Mouse (Mus musculus): ENCODE results near the gene Fdxr.

Fdxr gene

DNA sequence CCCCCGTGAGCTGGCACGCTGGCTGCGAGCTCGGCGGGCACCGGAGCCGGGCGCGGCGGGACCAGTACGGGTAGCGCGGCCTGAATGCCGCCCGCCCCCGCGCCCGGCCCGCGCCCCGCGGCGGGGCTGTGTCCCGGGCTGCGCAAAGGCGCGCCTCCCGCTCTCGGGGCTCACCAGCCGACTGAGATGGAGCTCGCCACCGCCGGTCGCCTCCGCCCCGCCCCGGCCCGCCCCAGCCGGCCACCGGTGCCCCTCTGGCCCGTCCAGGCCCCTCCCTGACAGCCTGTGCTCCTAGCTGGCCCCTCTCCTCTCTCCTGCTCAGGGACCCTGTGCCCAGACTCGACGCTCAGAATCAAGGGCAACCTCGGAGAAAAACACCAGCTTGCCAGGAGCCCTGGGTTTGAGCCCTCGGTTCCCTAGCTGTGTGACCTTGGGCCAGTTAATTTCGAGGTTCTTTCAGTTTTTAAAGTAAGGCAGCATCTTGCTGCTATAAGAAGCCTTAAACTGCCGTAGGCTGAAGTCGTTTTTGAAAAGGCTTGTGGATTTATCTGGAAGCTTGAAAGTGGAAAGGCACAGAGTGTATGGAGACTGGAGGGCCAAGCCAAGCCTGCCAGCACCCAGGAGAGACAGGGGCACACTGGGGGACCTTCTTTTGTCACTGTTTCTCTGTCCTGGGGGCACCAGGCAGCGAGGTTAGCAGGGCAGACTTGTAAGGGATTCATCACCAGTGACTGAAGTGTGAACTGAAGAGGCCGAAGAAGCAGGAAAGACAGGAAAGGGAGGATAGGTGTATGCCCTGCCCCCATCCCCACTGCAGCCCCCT is 9.6 kb downstream of the Fdxr start, which contains the start of gene Grin2c:
Grin2c (minus strand) TSS at position 183 of the 823 bp plus-strand sequence.
- no peak for DNase-seq

GRCm38 (mm10) chr11:115266400-115266778 is 10.5 kb downstream of the Fdxr start:
- no peak for DNase-seq

DNA sequence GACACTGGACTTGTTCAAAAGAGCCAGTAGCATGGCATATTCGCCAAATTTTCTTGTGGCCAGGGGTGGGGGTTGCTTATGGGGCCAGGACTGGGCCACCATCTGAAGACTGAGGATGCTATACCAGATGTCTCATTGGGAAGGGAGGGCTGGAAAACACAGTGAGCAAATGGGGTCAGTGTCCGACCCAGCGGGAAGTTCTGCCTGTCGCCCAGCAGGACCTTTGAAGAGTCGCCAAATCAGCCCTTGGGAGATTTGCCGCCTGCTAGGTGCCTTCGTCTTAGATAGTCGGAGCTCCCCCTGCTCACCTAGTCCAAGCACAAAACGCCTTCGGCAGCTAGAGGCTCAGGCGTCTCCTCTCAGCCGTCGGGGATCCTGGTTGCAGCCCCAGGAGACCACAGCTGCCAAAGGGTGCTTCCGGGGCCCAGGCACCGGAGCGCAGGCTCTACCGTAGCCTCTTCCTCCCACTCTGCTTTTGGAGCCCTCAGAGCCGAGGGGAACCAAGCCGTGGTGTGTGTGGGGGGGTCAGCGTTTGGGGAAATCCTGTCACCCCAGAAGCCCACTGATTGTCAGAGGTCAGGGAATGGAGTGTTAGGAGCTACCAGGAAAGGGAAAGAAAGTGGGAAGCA is 11.0 kb downstream of the Fdxr start:
- DNase-seq, result no peak

- no peak for DNase-seq
Measured at GRCm38 (mm10) chr11:115264862-115265668, 11.8 kb downstream of the Fdxr start.

DNA sequence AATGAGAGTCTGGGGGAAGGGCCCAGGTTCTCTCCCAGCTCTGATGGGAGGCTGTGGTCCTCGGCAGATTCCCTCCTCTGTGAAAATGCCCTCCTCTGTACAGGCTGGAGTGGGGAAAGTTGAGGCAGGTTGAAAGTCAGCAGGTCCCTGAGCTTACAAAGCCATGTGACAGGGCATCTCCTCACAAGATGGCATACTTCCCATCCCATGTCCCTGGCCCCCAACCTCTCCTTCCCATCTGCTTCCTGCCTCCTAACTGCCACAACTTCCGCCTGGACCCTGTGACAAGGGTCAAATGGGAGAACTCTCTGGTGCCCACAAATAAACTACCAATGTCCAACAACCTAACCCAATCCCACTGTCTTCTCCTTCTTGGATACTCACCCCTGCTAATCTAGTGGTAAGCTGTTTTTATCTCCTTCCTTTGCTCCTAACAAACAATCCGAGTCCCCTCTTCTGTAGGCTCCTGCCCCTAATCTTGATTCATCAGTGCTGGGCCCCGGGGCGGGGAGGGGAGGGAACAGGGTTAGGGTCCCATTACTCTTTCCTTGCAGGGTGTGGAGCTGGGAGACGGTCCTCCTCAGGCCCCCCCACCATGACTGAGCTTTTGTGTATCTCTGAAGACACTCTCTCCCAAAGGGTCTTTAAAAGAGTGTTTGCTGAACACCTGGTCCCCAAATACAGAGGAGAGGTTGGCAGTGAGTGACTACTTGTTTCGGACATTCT is 12.6 kb downstream of the Fdxr start:
- no peak for DNase-seq

DNA sequence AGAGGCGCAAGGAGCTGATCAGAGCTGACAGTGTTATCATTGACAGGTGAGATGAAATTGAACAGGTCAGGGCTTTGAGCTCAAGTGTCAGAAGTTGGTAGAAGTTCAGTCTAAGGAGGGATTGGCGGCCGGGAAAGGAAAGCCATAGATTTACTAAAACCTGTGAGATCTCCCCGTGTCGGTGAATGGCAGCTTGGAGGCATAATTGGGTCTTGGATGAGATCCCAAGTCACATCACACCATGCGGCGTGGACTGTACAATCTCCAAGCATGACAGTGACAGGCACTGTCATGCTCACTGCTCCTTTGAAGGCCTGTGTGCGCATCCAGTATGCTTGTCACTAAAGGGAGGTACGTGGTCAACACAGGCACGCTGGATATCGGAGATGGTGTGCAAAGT is 13.9 kb downstream of the Fdxr start:
- DNase-seq, result no peak

DNA sequence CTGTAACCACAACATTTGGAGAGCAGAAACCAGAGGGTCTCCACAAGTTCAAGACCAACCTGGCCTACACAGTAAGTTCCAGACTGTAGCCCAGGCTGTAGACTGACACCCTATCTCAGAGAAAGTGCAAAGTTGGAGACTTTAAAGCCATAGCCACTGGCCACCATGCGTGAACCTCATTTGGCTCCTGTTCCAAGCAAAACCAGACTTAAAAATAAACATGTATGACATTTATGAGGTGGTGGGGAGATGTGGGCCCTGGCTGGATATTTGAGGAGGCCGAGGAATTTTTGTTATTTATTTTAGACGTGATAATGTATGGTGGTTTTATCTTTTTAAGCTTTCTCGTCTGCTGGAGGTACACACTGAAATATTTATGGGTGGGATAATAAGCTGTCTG is 17.7 kb downstream of the Fdxr start:
- no peak for DNase-seq

GRCm38 (mm10) chr11:115257775-115258510 is 18.9 kb downstream of the Fdxr start:
- no peak for DNase-seq

GRCm38 (mm10) chr11:115251258-115251657 is 25.6 kb downstream of the Fdxr start:
- DNase-seq, result no peak

GRCm38 (mm10) chr11:115250405-115251090 is 26.3 kb downstream of the Fdxr start:
- no peak for DNase-seq

GRCm38 (mm10) chr11:115249721-115250404 is 27.0 kb downstream of the Fdxr start:
- DNase-seq, result no peak

DNA sequence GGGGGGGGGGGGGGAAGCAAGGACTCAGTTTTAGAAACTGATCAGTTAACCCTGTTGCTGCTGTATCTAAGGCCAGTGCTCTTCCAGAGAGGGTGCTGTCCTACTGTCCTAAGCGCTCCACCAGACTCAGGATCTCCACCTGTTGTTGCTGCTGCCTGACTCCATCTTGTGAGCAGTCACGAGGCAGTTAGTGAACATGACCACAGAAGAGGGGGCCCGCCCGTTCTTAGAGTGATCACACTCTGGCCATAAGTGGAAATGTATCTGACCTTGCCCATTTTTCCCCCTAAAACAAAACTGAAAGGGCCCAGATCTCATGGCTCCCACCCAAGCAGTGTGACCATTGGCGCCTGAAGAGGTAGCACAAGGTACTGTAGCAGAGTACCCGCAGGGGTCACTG is 28.9 kb downstream of the Fdxr start:
- DNase-seq, result no peak

DNA sequence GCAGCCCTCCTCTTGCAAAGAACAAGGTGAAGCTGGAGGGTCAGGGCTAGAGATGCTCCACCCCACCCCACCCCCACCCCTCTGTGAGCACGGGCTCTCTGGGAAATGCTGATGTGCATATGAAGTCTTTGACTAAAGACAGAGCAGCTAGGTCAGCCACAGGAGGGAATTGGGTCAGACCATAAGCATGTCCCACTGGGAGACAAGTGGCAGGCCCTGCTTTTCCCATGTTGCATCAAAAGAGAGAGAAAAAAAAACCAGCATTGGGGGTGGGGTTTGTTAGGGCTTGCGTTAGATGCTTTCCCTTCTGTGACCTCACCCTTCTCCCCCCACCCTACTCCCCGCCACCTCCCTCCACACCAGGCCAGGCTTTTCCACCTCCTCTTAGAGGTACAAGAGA is 29.6 kb downstream of the Fdxr start:
- no peak for DNase-seq

DNA sequence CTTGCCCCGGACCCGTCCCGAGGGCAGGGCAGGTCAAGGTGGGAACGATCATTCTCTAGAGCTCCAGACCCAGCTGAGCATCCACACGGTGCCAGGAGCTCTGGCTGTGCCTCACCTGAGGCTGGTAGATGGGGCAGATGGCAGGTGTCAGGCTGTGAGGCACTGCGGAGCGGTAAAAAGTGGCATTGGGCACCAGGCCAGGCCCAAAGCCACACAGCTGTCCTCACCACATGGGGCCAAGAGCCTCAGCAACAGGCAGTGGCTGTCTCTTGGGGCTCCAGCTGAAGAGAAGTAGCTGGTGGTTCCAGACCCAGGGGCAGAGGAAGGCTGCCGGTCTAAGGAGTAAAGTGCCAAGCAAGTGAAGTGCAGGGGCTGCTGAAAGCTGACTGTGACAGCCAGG is 30.5 kb downstream of the Fdxr start:
- DNase-seq, result no peak

DNA sequence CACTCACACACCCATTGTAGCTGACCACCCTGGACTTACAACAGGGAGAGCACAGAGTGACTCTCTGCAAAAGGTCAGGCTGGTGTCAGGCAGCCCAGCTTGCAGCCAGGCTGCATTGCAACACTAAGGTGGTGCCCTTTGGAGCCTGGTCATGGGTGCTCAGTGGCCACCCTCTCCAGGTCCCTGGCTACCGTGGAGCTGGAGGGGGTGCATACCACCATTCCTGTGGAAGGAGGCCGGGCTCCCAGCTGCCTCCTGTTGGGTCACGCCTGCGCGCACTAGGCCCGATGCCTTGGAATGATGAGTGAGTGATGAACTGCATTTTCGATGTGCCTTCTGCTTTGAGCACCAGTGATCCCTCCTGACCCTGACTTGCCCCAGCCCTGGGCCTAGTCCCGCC is 32.0 kb downstream of the Fdxr start:
- DNase-seq, result no peak

DNA sequence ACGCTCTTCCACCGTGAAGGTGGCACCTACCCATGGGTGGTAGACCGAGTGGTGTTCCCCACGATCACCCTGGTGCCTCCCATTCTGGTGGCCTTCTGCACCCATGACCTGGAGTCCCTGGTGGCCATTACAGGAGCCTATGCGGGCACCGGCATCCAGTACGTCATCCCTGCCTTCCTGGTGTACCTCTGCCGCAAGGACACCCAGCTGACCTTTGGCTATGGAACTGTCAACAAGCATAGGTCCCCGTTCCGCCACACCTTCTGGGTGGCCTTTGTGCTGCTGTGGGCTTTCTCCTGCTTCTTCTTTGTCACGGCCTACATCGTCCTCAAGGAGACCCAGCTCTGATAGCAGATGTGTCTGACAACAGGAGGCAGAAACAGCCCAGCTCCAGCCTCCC is 33.1 kb downstream of the Fdxr start:
- DNase-seq, result no peak

DNA sequence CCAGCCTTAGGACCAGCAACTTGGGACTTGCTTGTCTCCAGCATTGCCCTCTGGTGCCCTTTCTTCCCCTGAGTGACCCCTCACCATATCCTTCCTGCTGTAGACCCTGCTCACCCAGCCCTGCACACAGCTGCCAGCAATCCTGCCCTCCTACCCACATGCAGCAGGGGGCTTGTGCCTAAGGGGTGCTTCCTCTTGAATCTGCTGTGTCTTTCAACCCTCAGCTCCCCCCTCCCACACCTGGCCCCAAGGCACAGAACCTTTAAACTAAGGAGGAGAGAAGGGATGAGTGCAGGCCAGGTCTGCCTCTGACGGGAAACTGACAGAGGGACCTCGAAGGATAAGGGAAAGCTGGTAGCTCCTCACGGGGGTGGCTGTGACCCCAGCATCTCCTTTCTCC is 34.1 kb downstream of the Fdxr start:
- no peak for DNase-seq

- no peak for DNase-seq
Measured at GRCm38 (mm10) chr11:115241402-115241801, 35.4 kb downstream of the Fdxr start.

DNA sequence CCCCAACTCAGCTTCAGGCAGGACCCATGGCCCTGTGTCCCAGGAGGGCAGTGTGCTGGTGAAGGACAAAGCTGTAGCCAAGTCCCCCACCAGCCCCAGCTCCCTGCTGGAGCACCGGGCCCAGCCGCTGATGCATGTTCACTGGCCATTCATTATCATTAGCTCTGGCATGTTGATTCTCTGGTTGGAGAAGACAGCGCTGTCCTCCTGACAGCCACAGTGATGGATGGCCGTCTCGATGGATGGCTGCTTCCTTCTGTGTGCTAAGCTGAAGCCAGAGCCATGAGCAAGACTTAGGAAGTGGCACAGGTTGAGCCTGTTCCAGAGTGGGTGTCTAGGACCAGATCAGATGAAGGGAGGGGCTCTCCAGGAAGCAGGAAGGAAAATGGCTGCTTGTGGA is 40.3 kb downstream of the Fdxr start:
- no peak for DNase-seq

DNA sequence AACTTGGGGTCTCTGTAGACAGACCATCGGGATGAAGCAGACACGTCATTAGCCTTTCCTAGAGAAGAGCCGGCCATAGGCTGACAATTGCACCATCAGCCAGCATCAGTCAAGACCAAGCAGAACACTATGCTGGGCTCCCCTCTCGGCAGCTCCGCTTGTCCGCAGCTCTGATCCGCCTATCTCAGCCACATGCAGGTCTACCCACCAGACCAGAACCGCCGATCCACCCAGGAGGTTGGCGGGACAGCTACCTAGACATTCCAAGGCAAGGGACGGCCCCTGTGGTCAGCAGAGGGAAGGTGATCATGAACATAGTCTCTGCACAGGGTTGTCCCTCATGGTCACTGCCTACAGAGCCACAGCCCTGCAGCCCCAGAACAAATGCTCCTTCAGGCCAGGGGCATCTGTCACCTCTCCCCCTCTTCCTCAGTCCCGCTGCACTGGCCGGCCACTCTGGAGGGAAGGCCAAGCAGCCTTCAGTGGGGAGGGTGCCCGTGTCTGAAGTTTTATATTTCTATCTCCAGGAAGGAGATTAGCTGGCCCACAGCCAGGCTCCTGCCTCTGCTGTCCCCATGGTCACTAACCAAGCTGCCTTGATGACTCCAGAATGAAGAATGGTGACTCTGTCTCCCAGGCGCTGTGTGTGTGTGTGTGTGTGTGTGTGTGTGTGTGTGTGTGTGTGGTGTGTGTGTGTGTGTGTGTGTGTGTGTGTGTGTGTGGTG is 42.4 kb downstream of the Fdxr start:
- no peak for DNase-seq

All from layer of hippocampus, adult 9-11 months (tissue).